Mouse (Mus musculus): ENCODE measurements around the gene Kcnmb4. TPM values are rescaled to one million over a fixed set of nuclear protein-coding genes. Genes with fewer than 3 reads are reported as not detected.

Kcnmb4 gene
- polyA plus RNA-seq, 1 experiment from 2014 or later = 24.5 TPM

Other genes with a start within 250 kb of the Kcnmb4 start
- gene Ptprb, start 198.4 kb downstream of the Kcnmb4 start, polyA plus RNA-seq (2014; fragmentation: Nextera tagmentation; extraction: Ambion mirVana) = 1.8 and 2.8 TPM in 2 replicates
- 162 and 165 TPM in 2 replicates for gene Cnot2, start 107.6 kb upstream of the Kcnmb4 start, polyA plus RNA-seq (2014; fragmentation: Nextera tagmentation; extraction: Ambion mirVana)

All from limb, embryonic 11.5 days (tissue).